In the genomic region with DNA sequence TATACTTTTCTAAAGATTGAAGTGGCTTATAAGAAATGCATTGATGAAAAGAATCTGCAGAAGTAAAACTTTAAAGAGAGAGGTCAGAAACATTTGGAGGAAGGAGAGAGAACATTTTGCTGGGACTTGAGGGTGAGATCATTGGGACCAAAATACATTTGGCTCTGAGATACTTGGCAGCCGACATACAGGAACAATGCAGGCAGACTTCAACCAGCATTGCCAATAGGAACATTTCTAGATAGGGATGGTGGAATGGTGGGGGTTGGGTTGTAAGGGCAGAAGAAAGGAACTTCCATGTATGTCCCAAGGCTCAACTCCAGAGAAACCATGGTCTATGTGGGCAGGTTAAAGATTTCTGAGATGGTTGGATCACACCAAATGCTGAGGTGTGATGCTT, we compare ENCODE assay signal across 14 mouse cellular contexts.
DNase-seq lines count a peak whose midpoint lies in the region; ATAC-seq and TF ChIP-seq lines count a peak whose summit lies in the region.
"Had no signal": no experiment of that assay in that cellular context is flagged by ENCODE, and none has a peak within 500 bp of the region (broad histone marks: within the 10 kb centered on the region; RNA-seq: fewer than 3 reads in every experiment).

No protein-coding gene starts in this region.

- no peaks in the 10 kb centered on the region for H3K79me2 ChIP-seq in heart, adult 2 months (replicated peaks; ENCODE audit: control insufficient read depth, insufficient read depth, low read length)

- DNase-seq in heart, adult 2 months, result peak; percentile 23 to 48
- peak; percentile 55 for DNase-seq in cerebellum, adult 11-12 months
- DNase-seq in cerebellum, postnatal 25 days, result peak; percentile 51 to 61
- DNase-seq in heart, postnatal 4 days, result peak; percentile 57
- no peak for DNase-seq in right cerebral cortex, adult 18-20 months
- DNase-seq in spleen, adult 18-20 months, result no peak
- DNase-seq in yolk sac, embryonic 10.5 days (ENCODE audit: low spot score), result no peak
- DNase-seq: kidney, postnatal 14 days; liver; right cerebral cortex, postnatal 14 days had no signal

- H3K4me3 ChIP-seq in heart, adult 2 months, result no peak overlapping the region
- no peak overlapping the region for H3K4me3 ChIP-seq in heart, embryonic 11.5 days (ENCODE audit: low read depth, low read length)
- H3K4me3 ChIP-seq: forebrain, embryonic 15.5 days; neural tube, embryonic 15.5 days had no signal

- intact Hi-C loops in heart, adult 2 months (cut with DNase I), result no loop called here

- H3K4me2 ChIP-seq in heart, embryonic 11.5 days, result no peak overlapping the region
- H3K4me2 ChIP-seq: forebrain, embryonic 15.5 days; neural tube, embryonic 15.5 days had no signal

- H3K36me3 ChIP-seq in heart, adult 2 months (ENCODE audit: control insufficient read depth, insufficient read depth, low read length), result no peaks in the 10 kb centered on the region
- H3K36me3 ChIP-seq in heart, embryonic 11.5 days (ENCODE audit: control insufficient read depth, insufficient read depth, low read length), result no peaks in the 10 kb centered on the region
- H3K36me3 ChIP-seq: forebrain, embryonic 15.5 days; G1E; neural tube, embryonic 15.5 days had no signal

- TF ChIP-seq CTCF in heart, adult 2 months (IDR thresholded peaks at IDR 0.05), result no peak

- peaks cover 7% of the 10 kb centered on the region for H3K4me1 ChIP-seq in heart, adult 2 months (ENCODE audit: control insufficient read depth, insufficient read depth, low read length)
- H3K4me1 ChIP-seq in heart, embryonic 11.5 days (ENCODE audit: control insufficient read depth, insufficient read depth, low read length), result no peaks in the 10 kb centered on the region
- H3K4me1 ChIP-seq: forebrain, embryonic 15.5 days; neural tube, embryonic 15.5 days had no signal

- H3K9me3 ChIP-seq in heart, embryonic 11.5 days (replicated peaks; ENCODE audit: control insufficient read depth, low read length), result no peaks in the 10 kb centered on the region
- H3K9me3 ChIP-seq: forebrain, embryonic 15.5 days; G1E; neural tube, embryonic 15.5 days had no signal

- no peak for ATAC-seq in heart, embryonic 11.5 days (replicated peaks; ENCODE audit: insufficient number of reproducible peaks, low FRiP score, low TSS enrichment)
- ATAC-seq: forebrain, embryonic 15.5 days had no signal

- H3K9ac ChIP-seq in heart, adult 2 months (ENCODE audit: low read depth, low read length), result no peak overlapping the region
- no peak overlapping the region for H3K9ac ChIP-seq in heart, embryonic 11.5 days (ENCODE audit: low read depth, low read length)
- H3K9ac ChIP-seq: forebrain, embryonic 15.5 days; neural tube, embryonic 15.5 days had no signal

- TF ChIP-seq POLR2A in heart, adult 2 months (IDR thresholded peaks at IDR 0.05; ENCODE audit: insufficient read depth, low read depth, low read length), result no peak

- WGBS in heart, adult 2 months, result 26% methylated on average over 1 of the region's 1 CpGs
- WGBS in heart, embryonic 11.5 days (ENCODE audit: insufficient replicate concordance), result 43% methylated on average over 1 of the region's 1 CpGs

- no peaks in the 10 kb centered on the region for H3K27me3 ChIP-seq in heart, adult 2 months (ENCODE audit: control insufficient read depth, insufficient read depth, low read length)
- no peaks in the 10 kb centered on the region for H3K27me3 ChIP-seq in heart, embryonic 11.5 days (ENCODE audit: control insufficient read depth, insufficient read depth, low read length)
- H3K27me3 ChIP-seq: forebrain, embryonic 15.5 days; neural tube, embryonic 15.5 days had no signal

- TF ChIP-seq EP300 in heart, adult 2 months (IDR thresholded peaks at IDR 0.05; ENCODE audit: insufficient read depth, low read depth, low read length), result no peak

- H3K27ac ChIP-seq in heart, adult 2 months, result peak overlapping the region; percentile 60
- H3K27ac ChIP-seq in heart, embryonic 11.5 days (ENCODE audit: low read depth, low read length), result no peak overlapping the region
- H3K27ac ChIP-seq: forebrain, embryonic 15.5 days; neural tube, embryonic 15.5 days had no signal

Comparison
In these comparisons a context has a peak if more than half of its experiments do, and no peak if none do; other contexts are left out.
1. DNase-seq: peak in heart, adult 2 months (2 of 2), cerebellum, adult 11-12 months (single experiment), cerebellum, postnatal 25 days (2 of 2) and heart, postnatal 4 days (single experiment); none in right cerebral cortex, adult 18-20 months (single experiment), spleen, adult 18-20 months (0 of 2) and yolk sac, embryonic 10.5 days (single experiment).